Mouse (Mus musculus) right cerebral cortex, postnatal 10 days (tissue): ENCODE results near the gene Pithd1.
"Not testable (repeated sequence)": the region's sequence is repeated elsewhere in the genome, so short reads cannot be mapped to it uniquely, and the experiment has no call there.

ENCODE experiments used
- DNase-seq, 2 experiments: peaks; one replicate each; pipeline ENCODE4 v3.0.0; 2021; ENCODE audit warnings: low spot score in 2 of 2

Gene Pithd1

GRCm38 (mm10) chr4:135962198-135962597 is 24.9 kb downstream of the Pithd1 start:
- peak in 1 of 2 experiments; percentile 27 for DNase-seq

GRCm38 (mm10) chr4:135961709-135962108 is 25.4 kb downstream of the Pithd1 start:
- DNase-seq, result peak in 1 of 2 experiments; percentile 22

GRCm38 (mm10) chr4:135960717-135961116 is 26.3 kb downstream of the Pithd1 start:
- DNase-seq, result peak; percentile 77 to 82

GRCm38 (mm10) chr4:135958354-135958753 is 28.7 kb downstream of the Pithd1 start:
- DNase-seq, result no peak

GRCm38 (mm10) chr4:135955886-135956285 is 31.2 kb downstream of the Pithd1 start:
- DNase-seq, result peak in 1 of 2 experiments; percentile 19

GRCm38 (mm10) chr4:135954241-135954640 is 32.8 kb downstream of the Pithd1 start:
- DNase-seq, result peak in 1 of 2 experiments; percentile 79

- no peak for DNase-seq
These were observed 33.9 kb downstream of the Pithd1 start for GRCm38 (mm10) chr4:135953179-135953578.

GRCm38 (mm10) chr4:135951505-135951904 is 35.6 kb downstream of the Pithd1 start:
- DNase-seq, result no peak

GRCm38 (mm10) chr4:135950365-135950764 is 36.7 kb downstream of the Pithd1 start:
- DNase-seq, result no peak

- DNase-seq, result peak in 1 of 2 experiments; percentile 32
These were observed 37.2 kb downstream of the Pithd1 start for GRCm38 (mm10) chr4:135949911-135950310.

- DNase-seq, result no peak
These were observed 37.6 kb downstream of the Pithd1 start for GRCm38 (mm10) chr4:135949475-135949874.

GRCm38 (mm10) chr4:135948142-135948541 is 38.9 kb downstream of the Pithd1 start:
- DNase-seq, result no peak

GRCm38 (mm10) chr4:135946659-135947301 is 40.3 kb downstream of the Pithd1 start:
- DNase-seq, result no peak

GRCm38 (mm10) chr4:135946278-135946658 is 40.8 kb downstream of the Pithd1 start, which contains the start of gene Hmgcl:
Gene Hmgcl, plus strand, starts transcription at chr4:135946448.
- DNase-seq, result peak; percentile 97

- DNase-seq, result no peak
These were observed 41.4 kb downstream of the Pithd1 start for GRCm38 (mm10) chr4:135945706-135946105.

GRCm38 (mm10) chr4:135943389-135943788 is 43.7 kb downstream of the Pithd1 start:
- DNase-seq, result no peak

GRCm38 (mm10) chr4:135942193-135942592 is 44.9 kb downstream of the Pithd1 start:
- DNase-seq, result no peak

GRCm38 (mm10) chr4:135941026-135941425 is 46.0 kb downstream of the Pithd1 start:
- DNase-seq, result not testable (repeated sequence)

GRCm38 (mm10) chr4:135938858-135939257 is 48.2 kb downstream of the Pithd1 start:
- DNase-seq, result no peak

GRCm38 (mm10) chr4:135935502-135935901 is 51.6 kb downstream of the Pithd1 start:
- DNase-seq, result peak in 1 of 2 experiments; percentile 19

GRCm38 (mm10) chr4:135934708-135935500 is 52.2 kb downstream of the Pithd1 start:
- no peak for DNase-seq

- no peak for DNase-seq
These were observed 55.2 kb downstream of the Pithd1 start for GRCm38 (mm10) chr4:135931832-135932231.

GRCm38 (mm10) chr4:135930239-135930638 is 56.8 kb downstream of the Pithd1 start:
- no peak for DNase-seq
